Mouse (Mus musculus) liver, embryonic 13.5 days (tissue): ENCODE results near the gene Tmem19. TPM values are rescaled to one million over a fixed set of nuclear protein-coding genes. Genes with fewer than 3 reads are reported as not detected.
"Not testable (repeated sequence)": the region's sequence is repeated elsewhere in the genome, so short reads cannot be mapped to it uniquely, and the experiment has no call there.

Experiments
- ATAC-seq: fragments of 200-750 bp; cut with Nextera tagmentation; 2 replicates; pipeline ENCODE4 v1.8.0; 2017; ENCODE audit warnings: low read depth, mild to moderate bottlenecking, moderate number of reproducible peaks, moderate library complexity
- DNase-seq: peaks from one replicate; pipeline ENCODE4 v3.0.0; 2022
- H3K27ac ChIP-seq: fragments of 300-500 bp; sonication (generic); 2 replicates; pipeline ENCODE4 v1.5.1; 2015; ENCODE audit warnings: moderate library complexity, mild to moderate bottlenecking, inconsistent platforms
- H3K27me3 ChIP-seq: fragments of 300-500 bp; sonication (generic); 2 replicates; pipeline ENCODE4 v1.6.1; 2015; ENCODE audit warnings: mild to moderate bottlenecking, inconsistent platforms
- H3K36me3 ChIP-seq: fragments of 300-500 bp; sonication (generic); 2 replicates; pipeline ENCODE4 v1.6.1; 2015; ENCODE audit warnings: mild to moderate bottlenecking, inconsistent platforms
- H3K4me1 ChIP-seq: fragments of 300-500 bp; sonication (generic); replicated peaks from 2 replicates; pipeline ENCODE4 v1.6.1; 2015; ENCODE audit warnings: inconsistent platforms
- H3K4me2 ChIP-seq: fragments of 300-500 bp; sonication (generic); 2 replicates; pipeline ENCODE4 v1.6.1; 2015; ENCODE audit warnings: inconsistent platforms, mild to moderate bottlenecking, moderate library complexity
- H3K4me3 ChIP-seq: fragments of 300-500 bp; sonication (generic); replicated peaks from 2 replicates; pipeline ENCODE4 v1.5.1; 2015; ENCODE audit warnings: mild to moderate bottlenecking, inconsistent platforms
- H3K9ac ChIP-seq: fragments of 300-500 bp; sonication (generic); 2 replicates; pipeline ENCODE4 v1.6.1; 2015; ENCODE audit warnings: mild to moderate bottlenecking, inconsistent platforms
- H3K9me3 ChIP-seq: fragments of 300-500 bp; sonication (generic); replicated peaks from 2 replicates; pipeline ENCODE4 v1.6.1; 2016; ENCODE audit warnings: inconsistent platforms
- WGBS: fragments of 180-500 bp; shearing (Covaris S2); methylation state at CpG from one replicate; pipeline ENCODE4 v1.1.7; 2015; ENCODE audit not compliant: insufficient replicate concordance; 5-methylcytosine and 5-hydroxymethylcytosine counted together
- polyA plus RNA-seq: library from polyadenylated mRNA; unstranded; fragments of >200 nt; fragmentation: Nextera tagmentation; extraction: Ambion mirVana; gene quantifications from 2 replicates; pipeline ENCODE4 v1.2.1, GENCODE M21; 2015

Tmem19 gene
- polyA plus RNA-seq, 1 experiment from 2014 or later: 10.2 TPM

GRCm38 (mm10) chr10:115321317-115322035, 40.8 kb downstream of the Tmem19 start:
- H3K27ac ChIP-seq: no peak overlapping the region
- no peaks in the 10 kb centered on the region for H3K27me3 ChIP-seq
- 42% methylated on average over 5 of the region's 5 CpGs for whole genome bisulfite sequencing
- H3K9me3 ChIP-seq: no peaks in the 10 kb centered on the region
- no peaks in the 10 kb centered on the region for H3K36me3 ChIP-seq
- peaks cover 4% of the 10 kb centered on the region for H3K4me1 ChIP-seq
- DNase-seq (no peak), ATAC-seq (no peak)
- no peak overlapping the region for H3K4me3 ChIP-seq
- no peak overlapping the region for H3K9ac ChIP-seq
- no peak overlapping the region for H3K4me2 ChIP-seq

- not testable (repeated sequence) for H3K27ac ChIP-seq, H3K4me2 ChIP-seq, H3K9me3 ChIP-seq, ATAC-seq, H3K27me3 ChIP-seq, H3K4me3 ChIP-seq, DNase-seq, H3K36me3 ChIP-seq, H3K9ac ChIP-seq
- WGBS: 47% methylated on average over 3 of the region's 3 CpGs
- H3K4me1 ChIP-seq: peaks cover 19% of the 10 kb centered on the region
These were observed 43.9 kb downstream of the Tmem19 start for GRCm38 (mm10) chr10:115318388-115318787.

- 32% methylated on average over 11 of the region's 11 CpGs for WGBS
- peaks cover 37% of the 10 kb centered on the region for H3K4me1 ChIP-seq
- peak overlapping the region; percentile 99 for H3K4me3 ChIP-seq
- H3K9ac ChIP-seq: peak overlapping the region; percentile 97
- ATAC-seq: no peak
- H3K36me3 ChIP-seq: 0 out of 2 replicates have a peak, but pooled peaks cover 9% of the 10 kb centered on the region
- no peak overlapping the region; the same call in 1 of the 2 replicates for H3K27ac ChIP-seq
- H3K27me3 ChIP-seq: no peaks in the 10 kb centered on the region
- DNase-seq: no peak
- no peaks in the 10 kb centered on the region for H3K9me3 ChIP-seq
- peak overlapping the region; percentile 87 for H3K4me2 ChIP-seq
These were observed 46.0 kb downstream of the Tmem19 start for GRCm38 (mm10) chr10:115316313-115316712.

- peak within 1 kb of the TSS; percentile 87 for H3K4me2 ChIP-seq
- ATAC-seq (peak; percentile 91), DNase-seq (peak; percentile 93)
- WGBS: under 1% methylated on average over 47 of the region's 48 CpGs
- 0 out of 2 replicates have a peak, but pooled peaks cover 9% of the 10 kb centered on the region for H3K36me3 ChIP-seq
- no peaks in the 10 kb centered on the region for H3K9me3 ChIP-seq
- H3K27ac ChIP-seq: peak within 1 kb of the TSS; percentile 89
- peak within 1 kb of the TSS; percentile 99 for H3K4me3 ChIP-seq
- peaks cover 44% of the 10 kb centered on the region for H3K4me1 ChIP-seq
- H3K9ac ChIP-seq: peak within 1 kb of the TSS; percentile 97
- H3K27me3 ChIP-seq: no peaks in the 10 kb centered on the region
These were observed 46.7 kb downstream of the Tmem19 start, which contains the start of gene Rab21 for GRCm38 (mm10) chr10:115315473-115316171. TSS of gene Rab21 (minus strand) at chr10:115315594.

GRCm38 (mm10) chr10:115314582-115315452, 47.5 kb downstream of the Tmem19 start:
- DNase-seq: no peak
- H3K27ac ChIP-seq: peak overlapping the region; percentile 89
- H3K4me2 ChIP-seq: peak overlapping the region; percentile 87
- WGBS: under 1% methylated on average over 46 of the region's 73 CpGs
- no peaks in the 10 kb centered on the region for H3K27me3 ChIP-seq
- peak overlapping the region; percentile 99 for H3K4me3 ChIP-seq
- H3K9me3 ChIP-seq: no peaks in the 10 kb centered on the region
- H3K36me3 ChIP-seq: 0 out of 2 replicates have a peak, but pooled peaks cover 9% of the 10 kb centered on the region
- H3K9ac ChIP-seq: peak overlapping the region; percentile 97
- peaks cover 46% of the 10 kb centered on the region for H3K4me1 ChIP-seq
- ATAC-seq: peak; percentile 77

- no peak for ATAC-seq
- H3K27ac ChIP-seq: no peak overlapping the region
- peak overlapping the region; percentile 87 for H3K4me2 ChIP-seq
- DNase-seq: no peak
- peak overlapping the region; percentile 99 for H3K4me3 ChIP-seq
- 9% methylated on average over 6 of the region's 6 CpGs for WGBS
- peak overlapping the region; percentile 97 for H3K9ac ChIP-seq
- H3K9me3 ChIP-seq: no peaks in the 10 kb centered on the region
- H3K4me1 ChIP-seq: peaks cover 49% of the 10 kb centered on the region
- H3K27me3 ChIP-seq: no peaks in the 10 kb centered on the region
- H3K36me3 ChIP-seq: 0 out of 2 replicates have a peak, but pooled peaks cover 9% of the 10 kb centered on the region
These were observed 48.1 kb downstream of the Tmem19 start for GRCm38 (mm10) chr10:115314287-115314581.

- Histone ChIP-seq H3K4me1 (peaks cover 49% of the 10 kb centered on the region), H3K36me3 (0 out of 2 replicates have a peak, but pooled peaks cover 9% of the 10 kb centered on the region), H3K9me3 (no peaks in the 10 kb centered on the region), H3K4me2 (peak overlapping the region; percentile 87), H3K27ac (no peak overlapping the region), H3K27me3 (no peaks in the 10 kb centered on the region), H3K9ac (peak overlapping the region; percentile 97), H3K4me3 (peak overlapping the region; percentile 99)
- DNase-seq (no peak), ATAC-seq (no peak)
- WGBS: 77% methylated on average over 14 of the region's 14 CpGs
These were observed 48.5 kb downstream of the Tmem19 start for GRCm38 (mm10) chr10:115313641-115314286.

- peaks cover 49% of the 10 kb centered on the region for H3K4me1 ChIP-seq
- no peak overlapping the region; the same call in 1 of the 2 replicates for H3K27ac ChIP-seq
- H3K4me3 ChIP-seq: no peak overlapping the region
- DNase-seq (no peak), ATAC-seq (no peak)
- H3K4me2 ChIP-seq: peak overlapping the region; percentile 15; the same call in 1 of the 2 replicates
- H3K9me3 ChIP-seq: no peaks in the 10 kb centered on the region
- no peaks in the 10 kb centered on the region for H3K27me3 ChIP-seq
- 0 out of 2 replicates have a peak, but pooled peaks cover 9% of the 10 kb centered on the region for H3K36me3 ChIP-seq
- WGBS: 69% methylated on average over 3 of the region's 3 CpGs
- no peak overlapping the region for H3K9ac ChIP-seq
These were observed 49.6 kb downstream of the Tmem19 start for GRCm38 (mm10) chr10:115312732-115313131.

GRCm38 (mm10) chr10:115312194-115312593, 50.1 kb downstream of the Tmem19 start:
- DNase-seq (no peak), ATAC-seq (no peak)
- Histone ChIP-seq H3K36me3 (0 out of 2 replicates have a peak, but pooled peaks cover 9% of the 10 kb centered on the region), H3K4me2 (peak overlapping the region; percentile 15), H3K27me3 (no peaks in the 10 kb centered on the region), H3K9me3 (no peaks in the 10 kb centered on the region), H3K4me1 (peaks cover 49% of the 10 kb centered on the region), H3K27ac (no peak overlapping the region; the same call in 1 of the 2 replicates), H3K9ac (no peak overlapping the region), H3K4me3 (no peak overlapping the region)
- 42% methylated on average over 5 of the region's 5 CpGs for WGBS

GRCm38 (mm10) chr10:115311263-115311965, 50.9 kb downstream of the Tmem19 start:
- no peaks in the 10 kb centered on the region for H3K27me3 ChIP-seq
- H3K4me3 ChIP-seq: no peak overlapping the region
- H3K27ac ChIP-seq: no peak overlapping the region; the same call in 1 of the 2 replicates
- H3K4me1 ChIP-seq: peaks cover 45% of the 10 kb centered on the region
- H3K36me3 ChIP-seq: 0 out of 2 replicates have a peak, but pooled peaks cover 9% of the 10 kb centered on the region
- DNase-seq: no peak
- no peak overlapping the region for H3K9ac ChIP-seq
- no peaks in the 10 kb centered on the region for H3K9me3 ChIP-seq
- 67% methylated on average over 14 of the region's 14 CpGs for WGBS
- H3K4me2 ChIP-seq: no peak overlapping the region
- no peak for ATAC-seq
